Comparison of ENCODE assay signal across 21 mouse cellular contexts in genomic region chr17:73541911-73542310, GRCm38 (mm10).
DNase-seq lines count a peak whose midpoint lies in the region; ATAC-seq and TF ChIP-seq lines count a peak whose summit lies in the region.
"Had no signal": no experiment of that assay in that cellular context is flagged by ENCODE, and none has a peak within 500 bp of the region (broad histone marks: within the 10 kb centered on the region; RNA-seq: fewer than 3 reads in every experiment).

No protein-coding gene starts in this region.

- H3K4me2 ChIP-seq in forebrain, embryonic 15.5 days (replicated peaks), result no peak overlapping the region
- H3K4me2 ChIP-seq: embryonic facial prominence, embryonic 12.5 days; liver, embryonic 11.5 days; neural tube, embryonic 12.5 days had no signal

- WGBS in forebrain, embryonic 15.5 days, result 67% methylated on average over 9 of the region's 9 CpGs

- no peak for TF ChIP-seq CTCF in brain, embryonic 14.5 days (IDR thresholded peaks at IDR 0.05; ENCODE audit: borderline replicate concordance, extremely low read depth, insufficient read depth, insufficient read length)

- no peaks in the 10 kb centered on the region for H3K36me3 ChIP-seq in forebrain, embryonic 15.5 days
- H3K36me3 ChIP-seq: embryonic facial prominence, embryonic 12.5 days; limb, embryonic 10.5 days; neural tube, embryonic 12.5 days had no signal

- no peak overlapping the region for H3K4me3 ChIP-seq in forebrain, embryonic 15.5 days
- H3K4me3 ChIP-seq: embryonic facial prominence, embryonic 12.5 days; gastrocnemius, adult 2 months; limb, embryonic 10.5 days; neural tube, embryonic 12.5 days had no signal

- no peak overlapping the region for H3K9ac ChIP-seq in forebrain, embryonic 15.5 days (replicated peaks)
- H3K9ac ChIP-seq: embryonic facial prominence, embryonic 12.5 days; neural tube, embryonic 12.5 days had no signal

- no peaks in the 10 kb centered on the region for H3K27me3 ChIP-seq in forebrain, embryonic 15.5 days
- H3K27me3 ChIP-seq: embryonic facial prominence, embryonic 12.5 days; neural tube, embryonic 12.5 days; Patski had no signal

- peak; percentile 30; the same call in 1 of the 2 replicates for ATAC-seq in forebrain, embryonic 15.5 days (replicated peaks)
- ATAC-seq in monocyte, adult 5-6 weeks (replicated peaks; ENCODE audit: insufficient number of reproducible peaks, low FRiP score, low TSS enrichment, poor library complexity, severe bottlenecking), result no peak
- ATAC-seq: intestine, postnatal 0 days; Patski had no signal

- H3K4me1 ChIP-seq in forebrain, embryonic 15.5 days, result peaks cover 16% of the 10 kb centered on the region

- no peak for TF ChIP-seq POLR2A in brain, embryonic 14.5 days (IDR thresholded peaks at IDR 0.05; ENCODE audit: borderline replicate concordance, extremely low read depth, insufficient read depth, insufficient read length, poor library complexity, severe bottlenecking)

- no peaks in the 10 kb centered on the region for H3K9me3 ChIP-seq in forebrain, embryonic 15.5 days
- H3K9me3 ChIP-seq: embryonic facial prominence, embryonic 12.5 days; limb, embryonic 10.5 days; neural tube, embryonic 12.5 days had no signal

- H3K27ac ChIP-seq in forebrain, embryonic 15.5 days (replicated peaks), result peak overlapping the region; percentile 64; the same call in 1 of the 2 replicates
- H3K27ac ChIP-seq: gastrocnemius, adult 2 months; limb, embryonic 10.5 days; neural tube, embryonic 12.5 days had no signal

- DNase-seq in layer of hippocampus, adult 11-12 months (ENCODE audit: low spot score), result peak; percentile 34
- no peak for DNase-seq in layer of hippocampus, adult 9-10 months (ENCODE audit: low spot score)
- peak; percentile 58 for DNase-seq in brain, embryonic 14.5 days (ENCODE audit: low read depth)
- peak; percentile 20 to 48 for DNase-seq in layer of hippocampus, postnatal 36 days
- DNase-seq in thymus, postnatal 0 days (ENCODE audit: low spot score), result no peak
- no peak for DNase-seq in urinary bladder, postnatal 14 days (ENCODE audit: low spot score)
- DNase-seq: adrenal gland, postnatal 25 days; cerebellum, adult 8-10 months; gastrocnemius, adult 2 months; heart, adult 18-20 months; heart, postnatal 4 days; lung, adult 2 months; lung, postnatal 4 days had no signal

Comparison
In these comparisons a context has a peak if more than half of its experiments do, and no peak if none do; other contexts are left out.
1. DNase-seq: peak in layer of hippocampus, adult 11-12 months (single experiment), brain, embryonic 14.5 days (single experiment) and layer of hippocampus, postnatal 36 days (2 of 2); none in layer of hippocampus, adult 9-10 months (single experiment), thymus, postnatal 0 days (single experiment) and urinary bladder, postnatal 14 days (single experiment).